Mouse (Mus musculus): ENCODE measurements around the gene Spag9.
"Not testable (repeated sequence)": the region's sequence is repeated elsewhere in the genome, so short reads cannot be mapped to it uniquely, and the experiment has no call there.

Gene Spag9

DNA sequence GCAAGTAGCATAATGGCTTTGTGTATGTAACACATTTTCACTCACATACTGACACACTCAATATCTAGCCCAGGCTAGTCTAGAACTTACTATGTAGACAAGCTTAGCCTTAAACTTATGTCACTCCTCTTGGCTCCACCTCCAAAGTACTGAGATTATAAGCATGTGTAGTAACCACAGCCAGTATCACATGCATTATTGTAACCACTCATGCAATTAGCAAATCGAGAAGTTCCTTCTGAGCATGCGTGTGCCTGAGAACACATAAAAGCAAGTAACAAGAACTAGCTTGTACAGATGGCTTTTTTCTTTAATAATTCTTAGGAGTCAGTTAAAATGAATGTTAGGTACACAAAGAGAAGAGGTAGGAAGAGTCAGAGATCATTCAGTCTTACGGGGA, 11.3 kb upstream of the Spag9 start:
- in situ Hi-C loops (cut with MboI; ENCODE audit: low sequenced_read_pairs), result no loop called here

- in situ Hi-C loops (cut with MboI; ENCODE audit: low sequenced_read_pairs), result no loop called here
Observed at GRCm38 (mm10) chr11:93985265-93985664, 10.6 kb upstream of the Spag9 start.

- in situ Hi-C loops (cut with MboI; ENCODE audit: low sequenced_read_pairs), result no loop called here
Observed at GRCm38 (mm10) chr11:93986298-93986697, 9.6 kb upstream of the Spag9 start.

- in situ Hi-C loops (cut with MboI; ENCODE audit: low sequenced_read_pairs), result no loop called here
Observed at GRCm38 (mm10) chr11:93987026-93987425, 8.9 kb upstream of the Spag9 start.

DNA sequence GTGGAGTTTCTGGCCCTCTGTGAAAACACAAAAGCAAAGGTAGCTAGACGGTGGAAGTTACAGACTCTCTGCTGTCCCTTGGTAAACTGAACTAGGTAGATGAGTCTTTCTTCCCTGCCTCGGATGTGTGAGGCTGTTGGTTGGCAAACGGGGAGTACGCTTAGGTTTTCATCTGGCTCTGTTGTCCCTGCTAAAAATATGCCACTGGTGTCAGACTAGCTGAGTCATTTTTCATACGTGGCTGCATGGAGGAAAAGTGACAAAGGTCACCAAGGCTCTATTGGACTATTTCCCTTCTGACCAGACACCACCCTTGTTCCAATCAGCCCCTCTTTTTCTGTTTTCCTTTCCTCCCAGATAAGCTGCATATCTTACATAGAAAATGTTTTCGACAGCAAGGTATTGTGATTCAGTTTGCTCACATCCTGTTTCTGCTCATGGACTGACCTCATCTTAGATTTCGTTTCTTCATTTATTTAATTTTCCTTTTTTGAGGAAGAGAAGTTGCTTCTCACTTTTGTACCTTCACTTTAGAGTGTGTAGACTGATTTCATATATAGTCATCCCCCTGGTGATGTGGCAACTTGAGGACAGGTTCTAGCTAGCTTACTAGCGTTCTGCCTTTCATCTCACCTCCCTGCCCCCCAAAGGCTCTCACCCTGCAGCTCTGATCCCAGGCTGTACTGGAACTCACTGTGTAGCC, 8.1 kb upstream of the Spag9 start:
- in situ Hi-C loops (cut with MboI; ENCODE audit: low sequenced_read_pairs), result no loop called here

DNA sequence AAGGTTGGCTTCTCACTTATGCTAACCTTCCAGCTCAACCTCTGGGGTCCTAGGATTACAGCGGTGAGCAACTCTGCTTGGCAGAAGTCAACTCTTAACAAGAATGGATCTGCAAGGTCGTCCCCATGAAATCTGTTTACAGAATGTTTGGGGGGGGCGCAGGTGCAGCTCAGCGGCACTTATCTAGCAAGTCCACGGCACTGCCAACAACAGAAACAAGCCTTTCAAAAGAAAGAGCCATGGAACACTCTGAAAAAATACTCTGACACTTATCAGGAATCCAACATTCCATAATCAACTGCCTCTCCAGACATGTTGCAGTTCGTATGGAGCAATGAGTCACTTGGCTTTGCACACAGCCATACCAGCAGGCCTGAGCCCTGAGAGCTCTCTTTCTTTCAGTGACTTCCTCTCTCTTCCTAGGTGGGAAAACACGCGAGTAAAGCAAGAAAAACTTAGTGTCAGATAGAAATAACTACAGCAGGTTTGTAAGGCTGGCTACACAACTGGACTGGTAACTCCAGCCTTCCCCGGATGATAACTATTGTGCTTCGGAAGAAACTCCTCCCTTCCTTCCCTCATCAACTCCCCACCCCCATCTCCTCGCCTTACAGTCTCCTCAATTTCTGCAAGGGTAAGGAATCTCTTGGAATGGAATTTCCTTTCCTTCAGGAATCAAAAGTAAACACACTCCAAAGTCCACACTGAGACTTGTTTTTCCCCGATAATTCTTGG, 7.4 kb upstream of the Spag9 start:
- in situ Hi-C loops (cut with MboI; ENCODE audit: low sequenced_read_pairs), result no loop called here

DNA sequence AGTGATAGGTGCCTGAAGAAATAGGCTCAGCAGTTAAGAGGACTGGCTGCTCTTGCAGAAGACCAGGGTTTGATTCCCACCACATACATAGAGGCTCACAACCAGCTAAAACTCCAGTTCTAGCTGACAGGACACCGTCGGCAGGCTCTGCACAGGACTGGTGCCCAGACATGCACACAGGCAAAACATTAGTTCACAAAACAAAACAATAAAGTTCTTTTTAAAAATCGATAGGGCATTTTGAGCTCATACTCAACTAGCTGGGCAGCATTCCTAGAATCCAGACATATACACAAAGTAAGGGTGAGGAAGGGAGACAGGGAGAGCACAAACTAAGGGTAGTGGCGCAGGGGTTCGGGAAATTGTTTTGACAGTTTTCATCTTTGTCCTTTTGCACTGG, 1.4 kb upstream of the Spag9 start:
- in situ Hi-C loops (cut with MboI; ENCODE audit: low sequenced_read_pairs), result no loop called here

GRCm38 (mm10) chr11:93995111-93995719, 676 bp upstream of the Spag9 start:
- in situ Hi-C loops (cut with MboI; ENCODE audit: low sequenced_read_pairs), result no loop called here

- in situ Hi-C loops (cut with MboI; ENCODE audit: low sequenced_read_pairs), result no loop called here
Observed at GRCm38 (mm10) chr11:93996306-93997140, 632 bp downstream of the Spag9 start.

DNA sequence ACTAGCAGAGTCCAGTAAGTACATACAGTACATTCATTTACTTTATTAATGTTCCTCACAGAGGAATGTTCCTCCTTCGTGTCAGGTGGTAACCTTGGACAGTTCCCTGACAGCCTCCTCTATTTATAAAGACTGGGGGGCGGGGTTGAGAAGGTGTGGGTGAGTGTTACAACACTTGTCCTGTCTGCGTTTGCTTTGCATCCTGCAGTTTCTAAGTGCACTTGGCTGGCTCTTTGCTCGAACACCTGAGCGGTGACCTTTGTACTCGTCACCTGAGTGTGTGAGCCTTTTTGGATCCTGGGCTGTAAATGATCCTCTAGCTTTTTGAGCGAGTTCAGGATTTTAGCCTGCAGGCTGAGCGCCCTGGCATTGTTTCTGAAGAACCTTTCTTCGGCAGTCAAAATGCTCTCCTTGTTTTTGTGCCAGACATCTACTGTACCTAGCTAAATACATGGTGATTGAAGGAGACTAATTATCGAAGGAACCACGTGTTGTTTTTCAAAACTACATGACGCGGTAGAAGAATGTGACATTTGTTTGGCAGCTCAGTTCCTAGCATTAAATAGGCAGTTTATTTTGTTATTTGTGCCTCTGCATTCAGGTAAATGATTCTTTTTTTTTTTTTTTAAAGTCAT, 1.4 kb downstream of the Spag9 start:
- in situ Hi-C loops (cut with MboI; ENCODE audit: low sequenced_read_pairs), result no loop called here

DNA sequence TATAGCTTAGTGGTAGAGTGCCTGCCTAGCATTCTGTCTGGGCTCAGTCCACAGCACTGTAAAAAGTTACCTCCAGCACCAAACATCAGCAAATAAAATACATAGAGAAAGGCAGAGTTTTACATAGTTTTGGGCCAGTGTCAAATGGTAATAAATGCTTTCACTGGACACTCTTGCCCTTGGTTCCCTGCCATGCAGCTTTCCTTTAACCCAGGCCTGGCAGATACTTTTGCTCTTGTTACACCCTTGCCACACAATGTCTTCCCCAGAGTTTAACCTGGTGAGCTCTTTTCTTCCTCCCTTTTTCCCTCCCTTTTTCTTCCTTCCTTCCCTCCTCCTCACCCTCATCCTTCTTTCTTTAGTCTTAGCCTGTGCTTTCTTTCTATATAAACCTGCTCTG, 3.4 kb downstream of the Spag9 start:
- in situ Hi-C loops (cut with MboI; ENCODE audit: low sequenced_read_pairs), result no loop called here

GRCm38 (mm10) chr11:94003346-94003745, 7.5 kb downstream of the Spag9 start:
- in situ Hi-C loops (cut with MboI; ENCODE audit: low sequenced_read_pairs), result no loop called here

GRCm38 (mm10) chr11:94019091-94019490, 23.2 kb downstream of the Spag9 start:
- in situ Hi-C loops (cut with MboI; ENCODE audit: low sequenced_read_pairs), result no loop called here

DNA sequence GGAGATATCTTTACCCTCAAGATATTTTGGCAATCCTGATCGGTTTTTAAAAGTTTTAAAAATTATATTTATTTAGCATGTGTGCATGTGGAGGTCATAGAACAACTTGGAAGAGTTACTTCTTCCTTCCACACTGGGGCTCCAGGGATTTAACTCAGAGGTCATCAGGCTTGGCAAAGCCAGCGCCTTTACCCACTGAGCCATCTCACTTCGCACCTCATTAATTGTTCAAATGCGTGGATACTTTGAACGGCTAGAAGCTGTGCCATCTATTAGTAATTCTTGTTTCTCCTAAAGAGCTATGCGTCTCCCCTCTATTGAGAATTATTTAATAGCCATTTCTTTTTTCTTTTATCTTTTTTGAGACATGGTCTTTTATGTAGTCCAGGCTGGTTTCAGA, 24.5 kb downstream of the Spag9 start:
- in situ Hi-C loops (cut with MboI; ENCODE audit: low sequenced_read_pairs), result no loop called here

- in situ Hi-C loops (cut with MboI; ENCODE audit: low sequenced_read_pairs), result no loop called here
Observed at GRCm38 (mm10) chr11:94026289-94026688, 30.4 kb downstream of the Spag9 start.

GRCm38 (mm10) chr11:94032084-94032483, 36.2 kb downstream of the Spag9 start:
- in situ Hi-C loops (cut with MboI; ENCODE audit: low sequenced_read_pairs), result no loop called here

GRCm38 (mm10) chr11:94032971-94033370, 37.1 kb downstream of the Spag9 start:
- in situ Hi-C loops (cut with MboI; ENCODE audit: low sequenced_read_pairs), result no loop called here

DNA sequence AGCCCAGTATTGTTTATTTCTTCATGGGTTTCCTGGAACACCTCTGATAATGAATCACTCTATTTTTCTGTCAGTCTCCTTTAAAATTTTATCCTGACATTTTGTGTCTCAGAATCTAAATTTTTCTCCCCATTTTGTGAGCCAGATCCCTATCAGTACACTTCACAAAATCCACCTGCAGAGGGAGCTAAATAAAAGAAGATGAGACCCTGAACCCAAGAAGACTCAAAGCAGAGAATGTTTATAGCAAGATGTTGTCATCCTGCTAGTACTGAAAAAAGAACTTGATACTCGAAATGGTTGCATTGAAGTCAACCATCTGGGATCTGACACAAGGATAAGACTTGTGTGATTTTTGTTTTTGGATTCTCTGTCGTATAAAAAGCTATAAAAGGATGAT, 40.1 kb downstream of the Spag9 start:
- in situ Hi-C loops (cut with MboI; ENCODE audit: low sequenced_read_pairs), result no loop called here

DNA sequence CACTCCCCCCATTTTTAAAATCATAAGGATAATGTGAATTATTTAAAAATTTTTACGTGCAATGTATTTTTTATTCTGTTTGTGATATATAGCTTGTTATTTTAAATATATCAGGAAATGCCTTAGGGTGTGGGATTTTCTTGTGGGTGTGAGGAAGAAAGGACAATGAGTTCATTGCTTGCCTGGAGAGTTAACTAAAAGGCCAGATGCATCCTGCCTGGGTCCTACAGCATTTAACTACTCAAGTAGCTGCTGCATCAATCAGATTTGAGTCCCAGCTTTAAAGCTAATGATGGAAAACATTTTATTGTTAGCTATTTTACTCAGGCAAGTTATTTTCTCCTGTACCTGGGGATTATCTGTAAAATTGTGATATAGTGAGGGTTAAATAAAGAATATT, 45.6 kb downstream of the Spag9 start:
- in situ Hi-C loops (cut with MboI; ENCODE audit: low sequenced_read_pairs), result no loop called here

DNA sequence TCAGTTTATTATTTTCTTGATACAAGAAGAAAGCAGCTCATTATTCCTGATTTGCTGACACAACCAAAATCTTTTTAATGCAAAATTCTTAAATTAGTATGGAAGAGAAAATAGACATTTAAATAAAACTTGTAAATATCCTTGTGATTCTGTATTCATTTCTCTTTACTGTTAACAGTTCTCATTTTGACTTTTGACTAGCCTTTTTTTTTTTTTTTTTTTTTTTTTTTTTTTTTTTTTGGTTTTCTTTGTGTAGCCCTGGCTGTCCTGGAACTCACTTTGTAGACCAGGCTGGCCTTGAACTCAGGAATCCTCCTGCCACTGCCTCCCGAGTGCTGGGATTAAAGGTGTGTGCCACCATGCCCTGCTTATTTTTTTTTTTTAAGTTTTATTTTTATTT, 46.4 kb downstream of the Spag9 start:
- in situ Hi-C loops (cut with MboI; ENCODE audit: low sequenced_read_pairs), result not testable (repeated sequence)
